ENCODE assay signal across 8 mouse cellular contexts in genomic region chr1:131278606-131279455, GRCm38 (mm10). TPM values are rescaled to one million over a fixed set of nuclear protein-coding genes. Genes with fewer than 3 reads are reported as not detected.
DNase-seq lines count a peak whose midpoint lies in the region; ATAC-seq lines count a peak whose summit lies in the region.

No protein-coding gene starts in this region.

- no peak overlapping the region for H3K4me3 ChIP-seq in neural tube, embryonic 11.5 days (ENCODE audit: low read depth, low read length)
- peak overlapping the region; percentile 37 for H3K4me3 ChIP-seq in limb, embryonic 12.5 days (replicated peaks)

- H3K36me3 ChIP-seq in neural tube, embryonic 11.5 days (ENCODE audit: control insufficient read depth, insufficient read depth, low read length) = no peaks in the 10 kb centered on the region
- H3K36me3 ChIP-seq in limb, embryonic 12.5 days = no peaks in the 10 kb centered on the region

- 0 out of 2 replicates have a peak overlapping the region, but pooled peaks have one; percentile 3 for H3K4me2 ChIP-seq in neural tube, embryonic 11.5 days (ENCODE audit: low read depth)
- H3K4me2 ChIP-seq in limb, embryonic 12.5 days = peak overlapping the region; percentile 56

- 47% methylated on average over 8 of the region's 8 CpGs for WGBS in neural tube, embryonic 11.5 days
- 33% methylated on average over 8 of the region's 8 CpGs for WGBS in limb, embryonic 12.5 days

- H3K9me3 ChIP-seq in neural tube, embryonic 11.5 days (ENCODE audit: control insufficient read depth, low read length) = no peaks in the 10 kb centered on the region
- H3K9me3 ChIP-seq in limb, embryonic 12.5 days = no peaks in the 10 kb centered on the region

- no peaks in the 10 kb centered on the region for H3K27me3 ChIP-seq in neural tube, embryonic 11.5 days (ENCODE audit: control insufficient read depth, insufficient read depth, low read length)
- no peaks in the 10 kb centered on the region for H3K27me3 ChIP-seq in limb, embryonic 12.5 days

- H3K9ac ChIP-seq in neural tube, embryonic 11.5 days (ENCODE audit: low read length) = no peak overlapping the region
- H3K9ac ChIP-seq in limb, embryonic 12.5 days (replicated peaks) = peak overlapping the region; percentile 38; the same call in 1 of the 2 replicates

- H3K27ac ChIP-seq in neural tube, embryonic 11.5 days (ENCODE audit: low read depth, low read length) = no peak overlapping the region
- 0 out of 2 replicates have a peak overlapping the region, but pooled peaks have one; percentile 4 for H3K27ac ChIP-seq in limb, embryonic 12.5 days

- no peaks in the 10 kb centered on the region; the same call in 1 of the 2 replicates for H3K4me1 ChIP-seq in neural tube, embryonic 11.5 days (ENCODE audit: control insufficient read depth, insufficient read depth, low read length)
- H3K4me1 ChIP-seq in limb, embryonic 12.5 days (replicated peaks) = peaks cover 20% of the 10 kb centered on the region

- no peak for ATAC-seq in neural tube, embryonic 11.5 days (ENCODE audit: insufficient read depth, low FRiP score, low TSS enrichment)
- ATAC-seq in limb, embryonic 12.5 days (ENCODE audit: insufficient number of reproducible peaks, insufficient read depth, low FRiP score, low TSS enrichment, low read depth) = no peak

- peak; percentile 55 for DNase-seq in adrenal gland, adult 2 months
- DNase-seq in adrenal gland, postnatal 4 days (ENCODE audit: low spot score in 2 of 2) = no peak
- no peak for DNase-seq in neural tube, embryonic 11.5 days (ENCODE audit: low spot score)
- no peak for DNase-seq in neural tube, embryonic 10.5 days (ENCODE audit: extremely low spot score, low spot score)
- peak; percentile 65 for DNase-seq in thymus, postnatal 14 days
- DNase-seq in right cerebral cortex, postnatal 10 days (ENCODE audit: low spot score in 2 of 2) = no peak
- no peak for DNase-seq in right cerebral cortex, postnatal 25 days

RNA-seq across cellular contexts. Expression of gene Ikbke, which starts 0.6 kb away (rescaled TPM):
- total RNA-seq in adrenal gland, adult 2 months (2021) = 10 to 100 TPM; 10.7 to 14.1 TPM
- polyA plus RNA-seq in adrenal gland, adult 2 months (2012; rRNA removed) = 11.1 and 15.2 TPM in 2 replicates
- total RNA-seq in adrenal gland, postnatal 4 days (2021) = 10 to 100 TPM; 19.5 to 20.0 TPM
- 0.81 and 0.93 TPM in 2 replicates for polyA plus RNA-seq in neural tube, embryonic 11.5 days (2014; fragmentation: Nextera tagmentation; extraction: Ambion mirVana)
- 2.3 and 2.8 TPM in 2 replicates for polyA plus RNA-seq in limb, embryonic 12.5 days (2016; fragmentation: Nextera tagmentation; extraction: Ambion mirVana)

RNA-seq across cellular contexts. Expression of gene Rassf5, which starts 33.8 kb away (rescaled TPM):
- total RNA-seq in adrenal gland, adult 2 months (2021) = 10 to 100 TPM in 1 of 2 experiments, 1 to 10 TPM in 1; 8.6 to 13.0 TPM
- 25.7 and 39.3 TPM in 2 replicates for polyA plus RNA-seq in adrenal gland, adult 2 months (2012; rRNA removed)
- 10 to 100 TPM; 11.1 to 14.1 TPM for total RNA-seq in adrenal gland, postnatal 4 days (2021)
- polyA plus RNA-seq in neural tube, embryonic 11.5 days (2014; fragmentation: Nextera tagmentation; extraction: Ambion mirVana) = 1.2 and 1.4 TPM in 2 replicates
- polyA plus RNA-seq in limb, embryonic 12.5 days (2016; fragmentation: Nextera tagmentation; extraction: Ambion mirVana) = 1.3 and 1.5 TPM in 2 replicates

Comparison
In these comparisons a context has a peak if more than half of its experiments do, and no peak if none do; other contexts are left out.
1. DNase-seq: peak in adrenal gland, adult 2 months (single experiment) and thymus, postnatal 14 days (single experiment); none in adrenal gland, postnatal 4 days (0 of 2), neural tube, embryonic 11.5 days (single experiment), neural tube, embryonic 10.5 days (single experiment), right cerebral cortex, postnatal 10 days (0 of 2) and right cerebral cortex, postnatal 25 days (single experiment).
2. RNA of gene Rassf5, which starts 33.8 kb away (polyA plus RNA-seq): 25.7 to 39.3 TPM in adrenal gland, adult 2 months; 1.3 to 1.5 TPM in limb, embryonic 12.5 days and 1.2 to 1.4 TPM in neural tube, embryonic 11.5 days; every median in the first group is over 10 times any median in the second.